Mouse (Mus musculus) limb, embryonic 14.5 days (tissue): Measurements from ENCODE around the gene Ces5a. TPM values are rescaled to one million over a fixed set of nuclear protein-coding genes. Genes with fewer than 3 reads are reported as not detected.
"Not testable (repeated sequence)": the region's sequence is repeated elsewhere in the genome, so short reads cannot be mapped to it uniquely, and the experiment has no call there.

Experiments
- ATAC-seq: fragments of 200-750 bp; cut with Nextera tagmentation; 2 replicates; pipeline ENCODE4 v1.8.0; 2017; ENCODE audit warnings: low read depth, moderate number of reproducible peaks, moderate TSS enrichment; ENCODE audit not compliant: low FRiP score
- DNase-seq: peaks from one replicate; pipeline ENCODE4 v3.0.0-alpha.2; 2015; ENCODE audit warnings: low spot score
- H3K27ac ChIP-seq: fragments of 300-500 bp; sonication (generic); replicated peaks from 2 replicates; pipeline ENCODE4 v1.5.1; 2014; ENCODE audit warnings: low read depth, mild to moderate bottlenecking, low read length, moderate library complexity, mixed read lengths
- H3K27me3 ChIP-seq: fragments of 300-500 bp; sonication (generic); 2 replicates; pipeline ENCODE4 v1.6.1; 2014; ENCODE audit warnings: low read length, mixed read lengths; ENCODE audit not compliant: control insufficient read depth, insufficient read depth
- H3K36me3 ChIP-seq: fragments of 300-500 bp; sonication (generic); 2 replicates; pipeline ENCODE4 v1.6.1; 2014; ENCODE audit warnings: mild to moderate bottlenecking, low read length, moderate library complexity, mixed read lengths; ENCODE audit not compliant: control insufficient read depth, insufficient read depth
- H3K4me1 ChIP-seq: fragments of 300-500 bp; sonication (generic); 2 replicates; pipeline ENCODE4 v1.6.1; 2014; ENCODE audit warnings: antibody characterized with exemption, low read length, mixed read lengths; ENCODE audit not compliant: control insufficient read depth, insufficient read depth
- H3K4me2 ChIP-seq: fragments of 300-500 bp; sonication (generic); replicated peaks from 2 replicates; pipeline ENCODE4 v1.6.1; 2014; ENCODE audit warnings: low read depth, mild to moderate bottlenecking, low read length, moderate library complexity; ENCODE audit not compliant: severe bottlenecking
- H3K4me3 ChIP-seq: fragments of 300-500 bp; sonication (generic); replicated peaks from 2 replicates; pipeline ENCODE4 v1.5.1; 2014; ENCODE audit warnings: low read length
- H3K9ac ChIP-seq: fragments of 300-500 bp; sonication (generic); 2 replicates; pipeline ENCODE4 v1.6.1; 2014; ENCODE audit warnings: mild to moderate bottlenecking, low read depth, low read length, moderate library complexity; ENCODE audit not compliant: severe bottlenecking
- H3K9me3 ChIP-seq: fragments of 300-500 bp; sonication (generic); 2 replicates; pipeline ENCODE4 v1.6.1; 2016; ENCODE audit warnings: low read length; ENCODE audit not compliant: control insufficient read depth
- POLR2A ChIP-seq: fragments of 200-500 bp; IDR thresholded peaks from 2 replicates; pipeline ENCODE4 v1.8.0; 2012; ENCODE audit warnings: inconsistent platforms, mild to moderate bottlenecking, moderate library complexity, borderline replicate concordance; ENCODE audit not compliant: insufficient read depth, insufficient read length; ENCODE audit errors: extremely low read depth
- WGBS: fragments of 180-500 bp; shearing (Covaris S2); extraction: QIAGEN DNeasy Blood & Tissue Kit; methylation state at CpG from one replicate; pipeline ENCODE4 v1.1.7; 2014; 5-methylcytosine and 5-hydroxymethylcytosine counted together
- polyA plus RNA-seq, 2 experiments: library from polyadenylated mRNA; depleted of rRNA in 1 of 2; stranded (reverse) in 1 of 2; unstranded in 1 of 2; fragments of >200 nt; fragmentation: Nextera tagmentation in 1 of 2; extraction: Ambion mirVana in 1 of 2; gene quantifications; 2 replicates each; pipeline versions ENCODE4 v1.2.1 to v1.2.3; 2012 to 2014

Ces5a gene
- polyA plus RNA-seq, 2 experiments = 0.15 TPM; not detected in 1

GRCm38 (mm10) chr8:93495330-93495729 lies 40.3 kb downstream of the Ces5a start:
- Histone ChIP-seq H3K27ac (no peak overlapping the region), H3K9me3 (no peaks in the 10 kb centered on the region), H3K9ac (no peak overlapping the region), H3K4me3 (no peak overlapping the region), H3K4me2 (no peak overlapping the region), H3K27me3 (no peaks in the 10 kb centered on the region), H3K36me3 (no peaks in the 10 kb centered on the region), H3K4me1 (no peaks in the 10 kb centered on the region)
- TF ChIP-seq POLR2A = peak; percentile 23; the same call in 1 of the 2 replicates
- DNase-seq = peak; percentile 36
- no peak for ATAC-seq
- 17% methylated on average over 6 of the region's 6 CpGs for WGBS

GRCm38 (mm10) chr8:93488743-93489142 lies 46.9 kb downstream of the Ces5a start:
- Histone ChIP-seq H3K36me3 (no peaks in the 10 kb centered on the region), H3K4me1 (no peaks in the 10 kb centered on the region), H3K9me3 (no peaks in the 10 kb centered on the region), H3K4me3 (no peak overlapping the region), H3K27me3 (no peaks in the 10 kb centered on the region), H3K27ac (no peak overlapping the region), H3K9ac (no peak overlapping the region), H3K4me2 (no peak overlapping the region)
- no peak for TF ChIP-seq POLR2A
- 13% methylated on average over 4 of the region's 4 CpGs for WGBS
- ATAC-seq = no peak
- no peak for DNase-seq

- no peak overlapping the region for H3K27ac ChIP-seq
- DNase-seq (no peak), ATAC-seq (no peak)
- H3K27me3 ChIP-seq = no peaks in the 10 kb centered on the region
- no peaks in the 10 kb centered on the region for H3K4me1 ChIP-seq
- H3K36me3 ChIP-seq = no peaks in the 10 kb centered on the region
- 90% methylated on average over 3 of the region's 3 CpGs for WGBS
- no peak overlapping the region for H3K4me2 ChIP-seq
- no peaks in the 10 kb centered on the region for H3K9me3 ChIP-seq
- H3K9ac ChIP-seq = no peak overlapping the region
- no peak overlapping the region for H3K4me3 ChIP-seq
- TF ChIP-seq POLR2A = no peak
Observed at GRCm38 (mm10) chr8:93478211-93478610, 57.4 kb downstream of the Ces5a start.

GRCm38 (mm10) chr8:93469733-93470132 lies 65.9 kb downstream of the Ces5a start:
- not testable (repeated sequence) for H3K4me3 ChIP-seq, ATAC-seq, H3K27ac ChIP-seq, H3K36me3 ChIP-seq, H3K27me3 ChIP-seq, H3K9me3 ChIP-seq, H3K4me2 ChIP-seq, H3K9ac ChIP-seq, H3K4me1 ChIP-seq, DNase-seq
- 80% methylated on average over 16 of the region's 16 CpGs for WGBS

- H3K4me3 ChIP-seq = no peak overlapping the region
- no peak for ATAC-seq
- H3K9me3 ChIP-seq = no peaks in the 10 kb centered on the region
- no peaks in the 10 kb centered on the region for H3K36me3 ChIP-seq
- H3K27me3 ChIP-seq = no peaks in the 10 kb centered on the region
- DNase-seq = no peak
- TF ChIP-seq POLR2A = no peak
- no peak overlapping the region for H3K9ac ChIP-seq
- 93% methylated on average over 12 of the region's 12 CpGs for WGBS
- no peak overlapping the region for H3K27ac ChIP-seq
- no peak overlapping the region for H3K4me2 ChIP-seq
- H3K4me1 ChIP-seq = no peaks in the 10 kb centered on the region
Observed at GRCm38 (mm10) chr8:93454258-93454877, 81.3 kb downstream of the Ces5a start.

Other genes with a start within 250 kb of the Ces5a start
- not detected in 2 replicates for gene Ces1g, start 198.5 kb downstream of the Ces5a start, polyA plus RNA-seq (2012; rRNA removed)
- not detected in 2 replicates for gene Ces1g, start 198.5 kb downstream of the Ces5a start, polyA plus RNA-seq (2014; fragmentation: Nextera tagmentation; extraction: Ambion mirVana)
- not detected in 2 replicates for gene Ces1h, start 156.1 kb downstream of the Ces5a start, polyA plus RNA-seq (2012; rRNA removed)
- not detected in 2 replicates for gene Ces1h, start 156.1 kb downstream of the Ces5a start, polyA plus RNA-seq (2014; fragmentation: Nextera tagmentation; extraction: Ambion mirVana)